Mouse (Mus musculus) embryonic facial prominence, embryonic 10.5 days (tissue): ENCODE results near the gene Pcdh9. TPM values are rescaled to one million over a fixed set of nuclear protein-coding genes. Genes with fewer than 3 reads are reported as not detected.

Source experiments
- DNase-seq: peaks from one replicate; pipeline ENCODE4 v3.0.0-alpha.2; 2017; ENCODE audit warnings: low spot score
- H3K27ac ChIP-seq: fragments of 300-500 bp; sonication (generic); replicated peaks from 2 replicates; pipeline ENCODE4 v1.5.1; 2016; ENCODE audit warnings: mild to moderate bottlenecking
- H3K27me3 ChIP-seq: fragments of 300-500 bp; sonication (generic); replicated peaks from 2 replicates; pipeline ENCODE4 v1.6.1; 2016; ENCODE audit warnings: low read depth, mild to moderate bottlenecking; ENCODE audit not compliant: poor library complexity, severe bottlenecking
- H3K36me3 ChIP-seq: fragments of 300-500 bp; sonication (generic); replicated peaks from 2 replicates; pipeline ENCODE4 v1.6.1; 2016; ENCODE audit warnings: mild to moderate bottlenecking, moderate library complexity
- H3K4me1 ChIP-seq: fragments of 300-500 bp; sonication (generic); 2 replicates; pipeline ENCODE4 v1.6.1; 2016
- H3K4me3 ChIP-seq: fragments of 300-500 bp; sonication (generic); 2 replicates; pipeline ENCODE4 v1.5.1; 2016; ENCODE audit warnings: mild to moderate bottlenecking, moderate library complexity
- H3K9me3 ChIP-seq: fragments of 300-500 bp; sonication (generic); 2 replicates; pipeline ENCODE4 v1.6.1; 2016; ENCODE audit warnings: mild to moderate bottlenecking
- WGBS: fragments of 180-500 bp; shearing (Covaris S2); methylation state at CpG from one replicate; pipeline ENCODE4 v1.1.7; 2016; 5-methylcytosine and 5-hydroxymethylcytosine counted together
- polyA plus RNA-seq: library from polyadenylated mRNA; unstranded; fragments of >200 nt; fragmentation: Nextera tagmentation; extraction: Ambion mirVana; gene quantifications from 2 replicates; pipeline ENCODE4 v1.2.1, GENCODE M21; 2016

The Pcdh9 gene
- polyA plus RNA-seq, 1 experiment from 2014 or later = 15.3 TPM

DNA sequence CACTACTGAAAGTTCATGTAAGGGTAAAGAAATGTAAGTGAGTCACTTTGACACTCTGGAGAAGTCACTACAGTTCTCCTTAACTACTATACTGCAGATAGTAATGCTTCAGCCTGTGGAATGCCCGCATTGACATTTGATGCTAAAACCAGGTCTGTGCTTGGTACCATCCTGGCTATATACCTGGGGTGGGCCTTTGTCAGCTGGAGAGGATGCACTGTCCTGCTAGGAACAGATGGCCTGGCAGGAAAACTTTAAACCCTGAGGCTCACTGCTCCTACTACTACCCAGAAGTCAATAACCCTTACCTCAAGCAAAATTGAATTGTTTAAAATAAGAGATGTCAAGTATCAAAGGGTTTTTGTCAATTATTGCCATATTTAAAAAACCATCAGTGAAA lies 14.5 kb downstream of the Pcdh9 start:
- no peak overlapping the region for H3K27ac ChIP-seq
- no peaks in the 10 kb centered on the region for H3K9me3 ChIP-seq
- H3K4me1 ChIP-seq = no peaks in the 10 kb centered on the region
- H3K36me3 ChIP-seq = no peaks in the 10 kb centered on the region
- 94% methylated on average over 1 of the region's 1 CpGs for WGBS
- no peak overlapping the region for H3K4me3 ChIP-seq
- no peak for DNase-seq
- H3K27me3 ChIP-seq = no peaks in the 10 kb centered on the region

- Histone ChIP-seq H3K4me3 (no peak overlapping the region), H3K27me3 (no peaks in the 10 kb centered on the region), H3K36me3 (no peaks in the 10 kb centered on the region), H3K9me3 (no peaks in the 10 kb centered on the region), H3K27ac (no peak overlapping the region), H3K4me1 (no peaks in the 10 kb centered on the region)
- no peak for DNase-seq
Observed at GRCm38 (mm10) chr14:93868211-93868610, 22.3 kb downstream of the Pcdh9 start.

DNA sequence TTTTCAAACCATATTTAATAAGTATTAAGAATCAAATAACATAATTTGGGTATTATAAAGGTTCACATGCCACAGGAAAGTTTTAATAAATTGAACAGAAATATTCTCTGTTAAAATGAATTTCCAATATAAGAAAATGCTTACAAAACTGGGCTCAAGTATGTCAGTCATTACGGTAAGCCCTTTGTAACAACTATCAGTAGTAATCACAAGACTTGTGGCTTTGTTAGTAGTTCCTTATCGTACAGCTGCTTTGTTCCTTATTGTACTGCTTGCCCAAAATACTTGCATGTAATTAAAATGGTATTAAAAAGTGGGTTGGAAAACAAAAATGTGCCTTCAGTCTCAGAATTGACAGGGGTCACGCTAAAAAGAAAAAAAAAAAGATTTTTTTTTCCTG lies 32.4 kb downstream of the Pcdh9 start:
- Histone ChIP-seq H3K27me3 (no peaks in the 10 kb centered on the region), H3K36me3 (no peaks in the 10 kb centered on the region), H3K4me1 (no peaks in the 10 kb centered on the region), H3K9me3 (no peaks in the 10 kb centered on the region), H3K4me3 (no peak overlapping the region), H3K27ac (no peak overlapping the region)
- DNase-seq = no peak
- 85% methylated on average over 3 of the region's 3 CpGs for WGBS

DNA sequence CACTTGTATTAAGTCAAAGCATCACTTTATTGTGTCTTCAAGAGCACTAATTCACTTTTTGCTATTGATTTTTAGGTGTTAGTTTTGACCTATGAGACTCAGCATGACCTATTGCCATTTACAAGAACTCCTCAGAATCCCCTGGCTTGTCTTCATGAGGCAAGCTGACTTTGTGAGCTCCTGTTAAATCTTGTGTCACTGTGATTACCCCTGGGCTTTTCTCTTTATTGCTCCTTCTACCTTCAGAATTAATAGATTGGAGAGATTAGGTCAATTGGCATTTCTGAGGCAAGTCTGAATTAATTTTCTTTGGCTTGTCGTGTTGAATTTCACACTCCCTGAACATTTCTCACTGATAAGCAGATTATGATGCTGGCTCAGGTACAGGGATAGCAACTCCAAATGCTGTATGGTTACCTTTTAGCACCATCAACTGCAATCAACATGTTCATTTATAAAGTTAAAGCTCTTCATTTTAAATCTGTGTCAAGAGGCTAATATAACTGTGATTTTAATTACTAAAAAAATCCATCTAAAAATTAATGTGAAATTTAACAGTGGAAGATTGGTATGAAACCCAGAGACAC lies 44.3 kb downstream of the Pcdh9 start:
- no peak for DNase-seq
- no peak overlapping the region for H3K27ac ChIP-seq
- H3K4me1 ChIP-seq = no peaks in the 10 kb centered on the region
- no peak overlapping the region for H3K4me3 ChIP-seq
- no peaks in the 10 kb centered on the region for H3K36me3 ChIP-seq
- H3K9me3 ChIP-seq = no peaks in the 10 kb centered on the region
- WGBS = 51% methylated on average over 1 of the region's 1 CpGs
- no peaks in the 10 kb centered on the region for H3K27me3 ChIP-seq

- Histone ChIP-seq H3K9me3 (no peaks in the 10 kb centered on the region), H3K27me3 (no peaks in the 10 kb centered on the region), H3K4me3 (no peak overlapping the region), H3K36me3 (no peaks in the 10 kb centered on the region), H3K4me1 (no peaks in the 10 kb centered on the region), H3K27ac (no peak overlapping the region)
- no peak for DNase-seq
- 49% methylated on average over 3 of the region's 3 CpGs for WGBS
Observed at GRCm38 (mm10) chr14:93842686-93843288, 47.7 kb downstream of the Pcdh9 start.

DNA sequence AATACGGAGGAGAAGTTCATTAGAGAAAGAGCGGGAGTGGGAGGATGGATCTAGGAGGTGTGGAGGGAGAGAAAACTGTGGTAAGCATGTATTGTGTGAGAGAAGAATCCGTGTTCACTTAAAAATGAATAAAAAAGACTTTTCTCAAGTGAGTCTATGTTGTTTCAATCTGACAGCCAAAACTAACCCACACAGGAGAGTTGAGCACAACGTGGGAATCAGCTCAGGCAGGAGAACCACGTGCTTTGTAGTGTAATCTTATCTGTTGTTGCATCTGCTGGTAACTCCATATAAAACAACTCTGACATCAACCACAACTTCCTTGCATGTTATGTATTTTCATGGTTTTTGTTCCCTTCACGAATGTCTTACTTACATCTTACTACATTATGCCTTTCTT lies 58.0 kb downstream of the Pcdh9 start:
- H3K36me3 ChIP-seq = no peaks in the 10 kb centered on the region
- H3K27ac ChIP-seq = no peak overlapping the region
- H3K9me3 ChIP-seq = no peaks in the 10 kb centered on the region
- H3K4me3 ChIP-seq = no peak overlapping the region
- WGBS = 87% methylated on average over 6 of the region's 6 CpGs
- H3K27me3 ChIP-seq = no peaks in the 10 kb centered on the region
- no peak for DNase-seq
- H3K4me1 ChIP-seq = no peaks in the 10 kb centered on the region

DNA sequence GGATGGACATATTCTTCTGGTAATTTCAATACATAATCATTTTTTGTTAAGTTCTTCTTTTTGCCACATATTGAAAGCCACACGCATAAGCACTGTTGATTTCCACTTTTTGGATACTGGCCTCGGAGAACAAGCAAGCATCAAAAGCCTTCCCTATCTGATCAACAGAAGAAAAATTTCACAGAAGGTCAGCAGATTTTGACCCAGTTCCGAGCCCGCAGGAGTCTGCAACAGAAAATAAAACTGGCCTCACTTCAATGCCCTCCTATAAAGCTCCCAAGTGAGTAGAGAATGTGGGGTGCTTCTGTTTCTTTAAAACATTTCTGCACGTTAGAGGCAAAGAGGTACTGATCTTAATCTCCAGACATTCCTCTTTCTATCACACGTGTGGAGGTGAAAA lies 63.3 kb downstream of the Pcdh9 start:
- no peak overlapping the region for H3K27ac ChIP-seq
- H3K4me1 ChIP-seq = no peaks in the 10 kb centered on the region
- H3K36me3 ChIP-seq = no peaks in the 10 kb centered on the region
- H3K4me3 ChIP-seq = no peak overlapping the region
- H3K27me3 ChIP-seq = no peaks in the 10 kb centered on the region
- no peaks in the 10 kb centered on the region for H3K9me3 ChIP-seq
- no peak for DNase-seq
- 55% methylated on average over 6 of the region's 6 CpGs for WGBS

GRCm38 (mm10) chr14:93826042-93826462 lies 64.4 kb downstream of the Pcdh9 start:
- WGBS = 59% methylated on average over 6 of the region's 6 CpGs
- no peak overlapping the region for H3K4me3 ChIP-seq

GRCm38 (mm10) chr14:93818845-93819244 lies 71.6 kb downstream of the Pcdh9 start:
- H3K4me1 ChIP-seq = no peaks in the 10 kb centered on the region
- no peaks in the 10 kb centered on the region for H3K36me3 ChIP-seq
- H3K27me3 ChIP-seq = no peaks in the 10 kb centered on the region
- 84% methylated on average over 4 of the region's 4 CpGs for WGBS
- DNase-seq = no peak
- H3K4me3 ChIP-seq = no peak overlapping the region
- no peaks in the 10 kb centered on the region for H3K9me3 ChIP-seq
- no peak overlapping the region for H3K27ac ChIP-seq

More at GRCm38 (mm10) chr14:93826042-93826462, 64.4 kb downstream of the Pcdh9 start:
- Histone ChIP-seq H3K9me3 (no peaks in the 10 kb centered on the region), H3K36me3 (no peaks in the 10 kb centered on the region), H3K27me3 (no peaks in the 10 kb centered on the region), H3K27ac (no peak overlapping the region), H3K4me1 (no peaks in the 10 kb centered on the region)
- DNase-seq = no peak

GRCm38 (mm10) chr14:93817591-93817990 lies 72.9 kb downstream of the Pcdh9 start:
- no peaks in the 10 kb centered on the region for H3K36me3 ChIP-seq
- H3K4me3 ChIP-seq = no peak overlapping the region
- no peaks in the 10 kb centered on the region for H3K27me3 ChIP-seq
- H3K4me1 ChIP-seq = no peaks in the 10 kb centered on the region
- WGBS = 85% methylated on average over 4 of the region's 4 CpGs
- no peak overlapping the region for H3K27ac ChIP-seq
- no peaks in the 10 kb centered on the region for H3K9me3 ChIP-seq
- DNase-seq = no peak

DNA sequence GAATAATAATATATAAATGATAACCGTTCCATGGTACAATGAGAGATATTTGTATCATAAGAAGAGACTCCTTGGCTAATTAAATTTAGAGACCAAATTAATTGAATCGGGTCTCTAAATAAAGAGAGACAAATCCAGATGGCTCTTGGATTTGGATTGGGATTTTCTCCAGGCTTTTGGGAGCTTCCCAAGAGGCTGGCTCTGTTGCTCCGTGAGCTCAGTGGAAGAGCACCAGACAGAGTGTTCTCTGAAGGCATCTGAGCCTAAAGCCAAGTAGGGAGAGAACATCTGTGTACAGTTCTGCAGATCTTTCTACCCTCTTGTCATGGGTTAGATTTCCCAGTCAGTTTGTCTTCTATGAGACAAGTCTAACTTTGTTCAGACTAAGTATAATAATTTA lies 95.9 kb downstream of the Pcdh9 start:
- no peak overlapping the region for H3K27ac ChIP-seq
- WGBS = 94% methylated on average over 3 of the region's 3 CpGs
- DNase-seq = no peak
- no peaks in the 10 kb centered on the region for H3K4me1 ChIP-seq
- no peaks in the 10 kb centered on the region for H3K9me3 ChIP-seq
- no peak overlapping the region for H3K4me3 ChIP-seq
- no peaks in the 10 kb centered on the region for H3K27me3 ChIP-seq
- H3K36me3 ChIP-seq = no peaks in the 10 kb centered on the region

- no peaks in the 10 kb centered on the region for H3K9me3 ChIP-seq
- WGBS = 77% methylated on average over 4 of the region's 4 CpGs
- no peak overlapping the region for H3K4me3 ChIP-seq
- no peaks in the 10 kb centered on the region for H3K36me3 ChIP-seq
- H3K27me3 ChIP-seq = no peaks in the 10 kb centered on the region
- H3K4me1 ChIP-seq = no peaks in the 10 kb centered on the region
- no peak overlapping the region for H3K27ac ChIP-seq
- DNase-seq = no peak
Observed at GRCm38 (mm10) chr14:93786234-93786633, 104.2 kb downstream of the Pcdh9 start.

- Histone ChIP-seq H3K27me3 (no peaks in the 10 kb centered on the region), H3K4me3 (no peak overlapping the region), H3K36me3 (no peaks in the 10 kb centered on the region), H3K9me3 (no peaks in the 10 kb centered on the region), H3K27ac (no peak overlapping the region), H3K4me1 (no peaks in the 10 kb centered on the region)
- 29% methylated on average over 2 of the region's 2 CpGs for WGBS
- DNase-seq = no peak
Observed at GRCm38 (mm10) chr14:93785031-93785430, 105.4 kb downstream of the Pcdh9 start.
